Mouse (Mus musculus) lung, embryonic 14.5 days (tissue): ENCODE data around the gene Trip6. TPM values are rescaled to one million over a fixed set of nuclear protein-coding genes. Genes with fewer than 3 reads are reported as not detected.

Experiments used
- ATAC-seq: fragments of 200-750 bp; cut with Nextera tagmentation; 2 replicates; pipeline ENCODE4 v1.8.0; 2017; ENCODE audit warnings: mild to moderate bottlenecking, moderate TSS enrichment, moderate library complexity; ENCODE audit not compliant: insufficient read depth
- DNase-seq: peaks from one replicate; pipeline ENCODE4 v3.0.0-alpha.2; 2015
- H3K27ac ChIP-seq: fragments of 300-500 bp; sonication (generic); 2 replicates; pipeline ENCODE4 v1.5.1; 2014; ENCODE audit warnings: low read depth, mild to moderate bottlenecking, moderate library complexity
- H3K27me3 ChIP-seq: fragments of 300-500 bp; sonication (generic); 2 replicates; pipeline ENCODE4 v1.6.1; 2014; ENCODE audit warnings: low read length, control low read depth; ENCODE audit not compliant: insufficient read depth
- H3K36me3 ChIP-seq: fragments of 300-500 bp; sonication (generic); 2 replicates; pipeline ENCODE4 v1.6.1; 2014; ENCODE audit warnings: control low read depth; ENCODE audit not compliant: insufficient read depth
- H3K4me1 ChIP-seq: fragments of 300-500 bp; sonication (generic); 2 replicates; pipeline ENCODE4 v1.6.1; 2014; ENCODE audit warnings: antibody characterized with exemption, control low read depth; ENCODE audit not compliant: insufficient read depth
- H3K4me2 ChIP-seq: fragments of 300-500 bp; sonication (generic); 2 replicates; pipeline ENCODE4 v1.6.1; 2014; ENCODE audit warnings: mild to moderate bottlenecking
- H3K4me3 ChIP-seq: fragments of 300-500 bp; sonication (generic); 2 replicates; pipeline ENCODE4 v1.5.1; 2014; ENCODE audit warnings: low read depth, low read length
- H3K9ac ChIP-seq: fragments of 300-500 bp; sonication (generic); 2 replicates; pipeline ENCODE4 v1.6.1; 2014
- H3K9me3 ChIP-seq: fragments of 300-500 bp; sonication (generic); 2 replicates; pipeline ENCODE4 v1.6.1; 2016; ENCODE audit warnings: low read depth, low read length, control low read depth
- CTCF ChIP-seq: IDR thresholded peaks from 2 replicates; pipeline ENCODE4 v1.5.1; 2016; ENCODE audit warnings: antibody characterized with exemption, low read depth
- WGBS: fragments of 180-500 bp; shearing (Covaris S2); extraction: QIAGEN DNeasy Blood & Tissue Kit; methylation state at CpG from one replicate; pipeline ENCODE4 v1.1.7; 2014; 5-methylcytosine and 5-hydroxymethylcytosine counted together
- polyA plus RNA-seq: library from polyadenylated mRNA; unstranded; fragments of >200 nt; fragmentation: Nextera tagmentation; extraction: Ambion mirVana; gene quantifications from 2 replicates; pipeline ENCODE4 v1.2.1, GENCODE M21; 2014

Trip6 gene
- polyA plus RNA-seq, 1 experiment from 2014 or later: 89.3 TPM

- H3K9ac ChIP-seq: no peak overlapping the region
- ATAC-seq: no peak
- TF ChIP-seq CTCF: no peak
- H3K4me1 ChIP-seq: no peaks in the 10 kb centered on the region; the same call in 1 of the 2 replicates
- peaks cover 45% of the 10 kb centered on the region for H3K27me3 ChIP-seq
- peaks cover 19% of the 10 kb centered on the region for H3K36me3 ChIP-seq
- no peak for DNase-seq
- H3K4me3 ChIP-seq: no peak overlapping the region
- 73% methylated on average over 15 of the region's 15 CpGs for WGBS
- H3K27ac ChIP-seq: no peak overlapping the region
- H3K4me2 ChIP-seq: peak overlapping the region; percentile 32; the same call in 1 of the 2 replicates
- no peaks in the 10 kb centered on the region for H3K9me3 ChIP-seq
Measured at GRCm38 (mm10) chr5:137291381-137291926, 22.8 kb downstream of the Trip6 start.

- ATAC-seq: no peak
- Histone ChIP-seq H3K36me3 (peaks cover 11% of the 10 kb centered on the region), H3K9ac (no peak overlapping the region), H3K9me3 (no peaks in the 10 kb centered on the region), H3K4me3 (no peak overlapping the region), H3K27ac (peak overlapping the region; percentile 42; the same call in 1 of the 2 replicates), H3K27me3 (peaks cover 45% of the 10 kb centered on the region), H3K4me2 (peak overlapping the region; percentile 71; the same call in 1 of the 2 replicates), H3K4me1 (no peaks in the 10 kb centered on the region; the same call in 1 of the 2 replicates)
- peak; percentile 80 for TF ChIP-seq CTCF
- WGBS: 20% methylated on average over 15 of the region's 15 CpGs
- DNase-seq: peak; percentile 76
Measured at GRCm38 (mm10) chr5:137290677-137291076, 23.5 kb downstream of the Trip6 start.

GRCm38 (mm10) chr5:137289591-137290365 is 24.4 kb downstream of the Trip6 start:
- Histone ChIP-seq H3K9ac (no peak overlapping the region), H3K27me3 (peaks cover 45% of the 10 kb centered on the region)

GRCm38 (mm10) chr5:137288999-137289470 is 25.2 kb downstream of the Trip6 start:
- DNase-seq (peak; percentile 52), ATAC-seq (0 out of 2 replicates have a peak, but pooled peaks have one; percentile 8)
- no peaks in the 10 kb centered on the region for H3K9me3 ChIP-seq
- H3K27me3 ChIP-seq: peaks cover 45% of the 10 kb centered on the region
- peak overlapping the region; percentile 71 for H3K4me2 ChIP-seq
- no peaks in the 10 kb centered on the region for H3K36me3 ChIP-seq
- TF ChIP-seq CTCF: peak; percentile 58
- 2% methylated on average over 25 of the region's 25 CpGs for WGBS
- no peaks in the 10 kb centered on the region; the same call in 1 of the 2 replicates for H3K4me1 ChIP-seq
- 0 out of 2 replicates have a peak overlapping the region, but pooled peaks have one; percentile 44 for H3K27ac ChIP-seq
- H3K4me3 ChIP-seq: peak overlapping the region; percentile 38
- peak overlapping the region; percentile 40; the same call in 1 of the 2 replicates for H3K9ac ChIP-seq

More at GRCm38 (mm10) chr5:137289591-137290365, 24.4 kb downstream of the Trip6 start:
- Histone ChIP-seq H3K4me3 (peak overlapping the region; percentile 38), H3K36me3 (peaks cover 2% of the 10 kb centered on the region; the same call in 1 of the 2 replicates), H3K27ac (peak overlapping the region; percentile 44; the same call in 1 of the 2 replicates), H3K4me2 (peak overlapping the region; percentile 71), H3K4me1 (no peaks in the 10 kb centered on the region; the same call in 1 of the 2 replicates), H3K9me3 (no peaks in the 10 kb centered on the region)
- TF ChIP-seq CTCF: no peak
- 51% methylated on average over 13 of the region's 13 CpGs for WGBS
- no peak for ATAC-seq
- DNase-seq: no peak

GRCm38 (mm10) chr5:137287953-137288743 is 26.1 kb downstream of the Trip6 start:
- H3K4me3 ChIP-seq: peak overlapping the region; percentile 38
- no peak for TF ChIP-seq CTCF
- ATAC-seq (peak; percentile 10; the same call in 1 of the 2 replicates), DNase-seq (peak; percentile 27)
- H3K9me3 ChIP-seq: no peaks in the 10 kb centered on the region
- no peak overlapping the region for H3K27ac ChIP-seq
- H3K27me3 ChIP-seq: peaks cover 45% of the 10 kb centered on the region
- no peaks in the 10 kb centered on the region for H3K36me3 ChIP-seq
- H3K9ac ChIP-seq: peak overlapping the region; percentile 52
- WGBS: under 1% methylated on average over 52 of the region's 65 CpGs
- no peaks in the 10 kb centered on the region; the same call in 1 of the 2 replicates for H3K4me1 ChIP-seq
- H3K4me2 ChIP-seq: peak overlapping the region; percentile 71
